Mouse (Mus musculus): ENCODE measurements around the gene Brms1l.

DNA sequence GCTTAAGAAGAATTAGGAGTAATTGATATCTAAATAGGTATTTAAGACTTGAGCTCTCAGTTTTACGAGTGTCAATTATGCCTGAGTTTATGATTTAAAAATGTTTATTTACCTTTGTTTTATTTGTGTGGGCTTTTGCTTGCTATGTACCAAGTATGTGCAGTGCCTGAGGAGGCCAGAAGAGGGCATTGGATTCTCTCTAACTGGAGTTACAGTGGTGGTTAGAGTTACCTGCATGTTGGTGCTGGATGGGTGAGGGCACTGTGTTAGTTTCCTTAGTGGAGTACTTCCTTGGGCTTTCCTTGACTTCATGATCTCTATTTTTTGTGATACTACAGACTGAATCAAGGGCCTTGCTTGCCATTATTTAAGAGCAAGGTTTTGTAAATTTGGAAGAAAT is 10.6 kb downstream of the Brms1l start:
- no peak for TF ChIP-seq POLR2A (IDR thresholded peaks at IDR 0.05; ENCODE audit: insufficient read depth, low read depth, low read length)
- no peak for TF ChIP-seq EP300 (IDR thresholded peaks at IDR 0.05; ENCODE audit: insufficient read depth, low read depth, low read length)
- TF ChIP-seq CTCF (IDR thresholded peaks at IDR 0.05): peak; percentile 60

Data from heart, adult 2 months (tissue).